Mouse (Mus musculus): Measurements from ENCODE around the gene Hoxb1.

Gene Hoxb1

GRCm38 (mm10) chr11:96350341-96350624 lies 15.3 kb upstream of the Hoxb1 start, which contains the start of gene Hoxb2:
Hoxb2 (plus strand) TSS chr11:96350525.
- DNase-seq (ENCODE audit: low spot score), result no peak

GRCm38 (mm10) chr11:96350791-96351190 lies 14.8 kb upstream of the Hoxb1 start:
- no peak for DNase-seq (ENCODE audit: low spot score)

GRCm38 (mm10) chr11:96351312-96351711 lies 14.2 kb upstream of the Hoxb1 start:
- DNase-seq (ENCODE audit: low spot score), result no peak

GRCm38 (mm10) chr11:96351831-96352230 lies 13.7 kb upstream of the Hoxb1 start:
- no peak for DNase-seq (ENCODE audit: low spot score)

- peak; percentile 54 for DNase-seq (ENCODE audit: low spot score)
Measured at GRCm38 (mm10) chr11:96352691-96353521, 12.6 kb upstream of the Hoxb1 start.

- DNase-seq (ENCODE audit: low spot score), result peak; percentile 43
Measured at GRCm38 (mm10) chr11:96353522-96353841, 12.1 kb upstream of the Hoxb1 start.

- DNase-seq (ENCODE audit: low spot score), result peak; percentile 35
Measured at GRCm38 (mm10) chr11:96353939-96354338, 11.6 kb upstream of the Hoxb1 start.

- DNase-seq (ENCODE audit: low spot score), result peak; percentile 55
Measured at GRCm38 (mm10) chr11:96354376-96354775, 11.2 kb upstream of the Hoxb1 start.

GRCm38 (mm10) chr11:96354801-96355311 lies 10.7 kb upstream of the Hoxb1 start:
- peak; percentile 31 for DNase-seq (ENCODE audit: low spot score)

GRCm38 (mm10) chr11:96363807-96364206 lies 1.7 kb upstream of the Hoxb1 start:
- DNase-seq (ENCODE audit: low spot score), result peak; percentile 35

GRCm38 (mm10) chr11:96366092-96367041 lies 815 bp downstream of the Hoxb1 start:
- no peak for DNase-seq (ENCODE audit: low spot score)

- DNase-seq (ENCODE audit: low spot score), result no peak
Measured at GRCm38 (mm10) chr11:96367141-96367540, 1.6 kb downstream of the Hoxb1 start.

- no peak for DNase-seq (ENCODE audit: low spot score)
Measured at GRCm38 (mm10) chr11:96368686-96369085, 3.1 kb downstream of the Hoxb1 start.

GRCm38 (mm10) chr11:96369140-96369539 lies 3.6 kb downstream of the Hoxb1 start:
- no peak for DNase-seq (ENCODE audit: low spot score)

GRCm38 (mm10) chr11:96371726-96372125 lies 6.2 kb downstream of the Hoxb1 start:
- DNase-seq (ENCODE audit: low spot score), result no peak

GRCm38 (mm10) chr11:96372519-96372918 lies 7.0 kb downstream of the Hoxb1 start:
- DNase-seq (ENCODE audit: low spot score), result no peak

GRCm38 (mm10) chr11:96374810-96375209 lies 9.3 kb downstream of the Hoxb1 start:
- DNase-seq (ENCODE audit: low spot score), result no peak

- DNase-seq (ENCODE audit: low spot score), result no peak
Measured at GRCm38 (mm10) chr11:96383381-96383780, 17.8 kb downstream of the Hoxb1 start.

- no peak for DNase-seq (ENCODE audit: low spot score)
Measured at GRCm38 (mm10) chr11:96387635-96388034, 22.1 kb downstream of the Hoxb1 start.

- DNase-seq (ENCODE audit: low spot score), result no peak
Measured at GRCm38 (mm10) chr11:96396772-96397626, 31.4 kb downstream of the Hoxb1 start.

GRCm38 (mm10) chr11:96397806-96398335 lies 32.3 kb downstream of the Hoxb1 start:
- DNase-seq (ENCODE audit: low spot score), result no peak

GRCm38 (mm10) chr11:96399923-96400322 lies 34.4 kb downstream of the Hoxb1 start:
- no peak for DNase-seq (ENCODE audit: low spot score)

Measured in testis, postnatal 10 days (tissue).